In the genomic region with DNA sequence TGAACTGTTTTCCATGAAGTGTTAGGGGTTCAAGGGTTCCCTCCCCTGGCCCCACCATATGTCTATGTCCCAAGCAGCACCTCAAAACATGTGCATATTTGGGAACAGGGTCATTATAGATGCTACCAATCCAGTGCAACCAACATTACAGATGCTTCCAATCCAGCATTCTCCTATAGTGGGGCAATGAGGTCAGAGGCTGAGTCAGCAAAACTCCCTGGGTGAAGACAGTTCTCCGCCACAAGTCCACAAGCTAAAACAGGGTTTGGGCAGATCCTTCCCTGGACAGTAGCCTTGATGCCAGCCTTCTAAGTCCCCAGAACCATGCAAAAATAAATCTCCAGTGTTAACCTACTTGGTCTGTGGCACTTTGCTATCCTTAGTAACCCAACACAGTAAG, we compare ENCODE assay signal across 22 mouse cellular contexts.
DNase-seq lines count a peak whose midpoint lies in the region; TF ChIP-seq lines count a peak whose summit lies in the region.
"Had no signal": no experiment of that assay in that cellular context is flagged by ENCODE, and none has a peak within 500 bp of the region (broad histone marks: within the 10 kb centered on the region; RNA-seq: fewer than 3 reads in every experiment).

No protein-coding gene starts in this region.

- TF ChIP-seq POLR2A in CH12.LX (IDR thresholded peaks at IDR 0.05; ENCODE audit: low read depth, low read length) (no peak), MEL (IDR thresholded peaks at IDR 0.05; ENCODE audit: control insufficient read depth in 1 of 2, insufficient read depth in 1 of 2, low read depth in 1 of 2, low read length in 2 of 2, poor library complexity in 1 of 2) (no peak)

- intact Hi-C loops in gastrocnemius, adult 2 months (cut with DNase I): no loop called here

- H3K4me1 ChIP-seq in CH12.LX (ENCODE audit: control insufficient read depth in 1 of 2, insufficient read depth in 2 of 2) (peaks cover 3 to 29% of the 10 kb centered on the region in 2 experiments; a peak in 3 of 4 replicates), MEL (ENCODE audit: control insufficient read depth in 1 of 2, insufficient read depth in 2 of 2, low read length in 2 of 2) (no peaks in the 10 kb centered on the region)
- H3K4me1 ChIP-seq in midbrain, embryonic 10.5 days: peaks cover 31% of the 10 kb centered on the region

- H3K4me3 ChIP-seq in gastrocnemius, adult 2 months: no peak overlapping the region
- H3K4me3 ChIP-seq in CH12.LX (replicated peaks in 1 of 3; ENCODE audit: low read depth in 2 of 3, low read length in 2 of 3, poor library complexity in 1 of 3): no peak overlapping the region
- no peak overlapping the region for H3K4me3 ChIP-seq in MEL (ENCODE audit: control insufficient read depth in 1 of 2, insufficient read depth in 1 of 2, low read depth in 2 of 2, low read length in 2 of 2)
- H3K4me3 ChIP-seq in midbrain, embryonic 10.5 days: no peak overlapping the region
- H3K4me3 ChIP-seq: embryonic facial prominence, embryonic 13.5 days; embryonic facial prominence, embryonic 15.5 days; erythroblast, embryonic 14.5 days; forebrain, embryonic 10.5 days; forebrain, embryonic 12.5 days had no signal

- TF ChIP-seq EP300 in CH12.LX (IDR thresholded peaks at IDR 0.05; ENCODE audit: low read length): no peak
- no peak for TF ChIP-seq EP300 in MEL (IDR thresholded peaks at IDR 0.05; ENCODE audit: low read depth in 1 of 2, low read length in 2 of 2)

- WGBS in midbrain, embryonic 10.5 days: 87% methylated on average over 1 of the region's 1 CpGs

- H3K36me3 ChIP-seq in CH12.LX (replicated peaks in 1 of 2; ENCODE audit: control insufficient read depth in 1 of 2, insufficient read depth in 1 of 2, low read length in 1 of 2) (peaks cover 5 to 33% of the 10 kb centered on the region in 2 experiments), MEL (ENCODE audit: control insufficient read depth in 1 of 2, insufficient read depth in 2 of 2, low read length in 2 of 2) (no peaks in the 10 kb centered on the region)
- no peaks in the 10 kb centered on the region for H3K36me3 ChIP-seq in midbrain, embryonic 10.5 days
- H3K36me3 ChIP-seq: embryonic facial prominence, embryonic 13.5 days; embryonic facial prominence, embryonic 15.5 days; forebrain, embryonic 10.5 days; forebrain, embryonic 12.5 days had no signal

- H3K27ac ChIP-seq in gastrocnemius, adult 2 months: 0 out of 2 replicates have a peak overlapping the region, but pooled peaks have one; percentile 8
- no peak overlapping the region for H3K27ac ChIP-seq in CH12.LX (ENCODE audit: insufficient read depth, low read depth)
- no peak overlapping the region for H3K27ac ChIP-seq in MEL (ENCODE audit: control insufficient read depth, low read depth, low read length)
- H3K27ac ChIP-seq in midbrain, embryonic 10.5 days (replicated peaks): no peak overlapping the region
- H3K27ac ChIP-seq: embryonic facial prominence, embryonic 13.5 days; embryonic facial prominence, embryonic 15.5 days; forebrain, embryonic 10.5 days; forebrain, embryonic 12.5 days had no signal

- TF ChIP-seq CTCF in gastrocnemius, adult 2 months (IDR thresholded peaks at IDR 0.05): no peak
- TF ChIP-seq CTCF in CH12.LX (conservative IDR thresholded peaks at IDR 0.05 in 1 of 2, IDR thresholded peaks at IDR 0.05 in 1 of 2; ENCODE audit: low read depth in 2 of 2, low read length in 2 of 2): no peak
- TF ChIP-seq CTCF in MEL (IDR thresholded peaks at IDR 0.05 in 2 of 3, conservative IDR thresholded peaks at IDR 0.05 in 1 of 3; ENCODE audit: control insufficient read depth in 1 of 3, insufficient read depth in 1 of 3, low read depth in 2 of 3, low read length in 3 of 3, poor library complexity in 1 of 3, severe bottlenecking in 1 of 3): no peak

- dilution Hi-C loops in CH12.LX (cut with MboI; ENCODE audit: extremely low pct_ligation_motif_present, extremely low pct_unique_long_range_greater_than_20kb, low sequenced_read_pairs): no loop called here

- H3K9me3 ChIP-seq in CH12.LX (replicated peaks; ENCODE audit: low read length) (no peaks in the 10 kb centered on the region), MEL (replicated peaks; ENCODE audit: insufficient read depth, low read length) (no peaks in the 10 kb centered on the region)
- no peaks in the 10 kb centered on the region for H3K9me3 ChIP-seq in midbrain, embryonic 10.5 days (replicated peaks)
- H3K9me3 ChIP-seq: embryonic facial prominence, embryonic 13.5 days; embryonic facial prominence, embryonic 15.5 days; forebrain, embryonic 10.5 days; forebrain, embryonic 12.5 days had no signal

- H3K27me3 ChIP-seq in CH12.LX (replicated peaks): no peaks in the 10 kb centered on the region
- no peaks in the 10 kb centered on the region for H3K27me3 ChIP-seq in MEL (ENCODE audit: control insufficient read depth in 1 of 2, insufficient read depth in 2 of 2, low read length in 2 of 2)
- no peaks in the 10 kb centered on the region for H3K27me3 ChIP-seq in midbrain, embryonic 10.5 days (ENCODE audit: low read depth, poor library complexity, severe bottlenecking)
- H3K27me3 ChIP-seq: embryonic facial prominence, embryonic 13.5 days; embryonic facial prominence, embryonic 15.5 days; forebrain, embryonic 12.5 days; Patski had no signal

- TF ChIP-seq RAD21 in CH12.LX (IDR thresholded peaks at IDR 0.05; ENCODE audit: low read depth, low read length) (no peak), MEL (IDR thresholded peaks at IDR 0.05; ENCODE audit: low read depth, low read length) (no peak)

- no peak for DNase-seq in gastrocnemius, adult 2 months
- DNase-seq in gastrocnemius, adult 8-10 months (ENCODE audit: low spot score in 2 of 2): no peak
- DNase-seq in CH12.LX (ENCODE audit: extremely low read depth) (no peak), MEL (ENCODE audit: low read depth, low spot score) (no peak), MN1 (ENCODE audit: low spot score) (no peak)
- no peak for DNase-seq in midbrain, embryonic 10.5 days (ENCODE audit: low spot score)
- DNase-seq: adrenal gland, adult 8-10 months; adrenal gland, postnatal 14 days; adrenal gland, postnatal 36 days; B cell, adult 2 months; cerebellum, adult 11-12 months; cerebellum, adult 8-10 months; cerebellum, adult 9-11 months; cerebellum, postnatal 14 days; cerebellum, postnatal 36 days; embryo, embryonic 11 days had no signal

- in situ Hi-C loops in CH12.LX (cut with MboI; ENCODE audit: low pct_ligation_motif_present, low pct_unique_long_range_greater_than_20kb, low sequenced_read_pairs): no loop called here

- no peak overlapping the region for H3K4me2 ChIP-seq in CH12.LX (ENCODE audit: insufficient read depth, low read depth, poor library complexity, severe bottlenecking)
- H3K4me2 ChIP-seq: embryonic facial prominence, embryonic 13.5 days; embryonic facial prominence, embryonic 15.5 days; forebrain, embryonic 12.5 days had no signal

- H3K9ac ChIP-seq in CH12.LX (ENCODE audit: insufficient read depth, low read depth) (no peak overlapping the region), MEL (ENCODE audit: control insufficient read depth, low read depth, low read length, poor library complexity, severe bottlenecking) (no peak overlapping the region)
- H3K9ac ChIP-seq: embryonic facial prominence, embryonic 13.5 days; embryonic facial prominence, embryonic 15.5 days; forebrain, embryonic 12.5 days had no signal

- no peaks in the 10 kb centered on the region for H3K79me2 ChIP-seq in CH12.LX (replicated peaks; ENCODE audit: control insufficient read depth, extremely low read depth, insufficient read depth, poor library complexity, severe bottlenecking)
- no peaks in the 10 kb centered on the region for H3K79me2 ChIP-seq in MEL (ENCODE audit: control insufficient read depth, insufficient read depth, low read length, poor library complexity)

TF ChIP-seq in CH12.LX, 34 proteins besides CTCF, POLR2A, EP300 and RAD21:
- TF ChIP-seq KAT2A (IDR thresholded peaks at IDR 0.05; ENCODE audit: insufficient replicate concordance, low read length) (no peak), MAFK (IDR thresholded peaks at IDR 0.05; ENCODE audit: insufficient replicate concordance, low read length) (peak; percentile 83)

TF ChIP-seq in MEL, 35 proteins besides CTCF, POLR2A, EP300 and RAD21:
- peak; percentile 43; the same call in 1 of the 2 replicates for TF ChIP-seq MAFK (IDR thresholded peaks at IDR 0.05; ENCODE audit: borderline replicate concordance, low read depth, low read length)
- no peak for TF ChIP-seq SIN3A (IDR thresholded peaks at IDR 0.05; ENCODE audit: low read length)
